Mouse (Mus musculus): Measurements from ENCODE around the gene Prdm1.

Prdm1 gene

DNA sequence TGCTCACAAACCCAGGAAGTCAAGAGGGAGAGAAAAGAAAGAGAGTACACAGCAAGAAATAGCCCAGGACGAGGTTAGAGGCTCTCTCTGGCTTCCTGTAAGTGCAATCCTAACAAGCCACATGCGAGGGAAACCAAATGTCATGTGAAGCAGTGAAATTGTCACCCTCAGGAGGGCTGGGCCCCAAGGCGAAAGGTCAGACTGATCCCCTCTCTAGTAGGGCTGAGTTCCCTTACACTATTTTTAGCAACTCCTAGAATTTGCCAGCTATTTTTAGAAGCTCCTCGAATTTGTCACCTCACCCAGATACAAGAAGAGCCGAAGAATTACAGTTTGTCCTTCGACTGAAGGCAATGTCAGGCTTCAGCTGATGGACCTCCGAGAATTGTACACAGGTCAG, 124.9 kb downstream of the Prdm1 start:
- no peak for DNase-seq

DNA sequence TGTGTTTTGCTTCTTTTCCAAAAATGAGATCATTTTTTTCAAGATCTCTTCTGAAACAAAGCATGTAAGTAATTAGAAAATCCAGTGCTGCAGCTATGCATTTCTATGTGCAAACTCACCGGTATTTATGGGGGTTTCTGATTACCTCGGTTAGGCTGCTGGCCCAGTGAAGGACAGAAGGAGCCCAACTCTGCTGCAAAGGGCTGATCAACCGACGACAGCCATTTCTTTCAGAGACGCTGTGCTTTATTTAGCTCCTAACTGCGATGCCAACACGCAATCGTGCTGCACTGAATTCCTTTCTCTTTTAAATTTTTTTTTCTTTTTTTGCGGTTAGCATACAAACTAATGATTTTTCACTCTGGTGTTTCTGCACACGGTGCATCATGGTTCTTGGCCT, 126.7 kb downstream of the Prdm1 start:
- DNase-seq, result no peak

- no peak for DNase-seq
These were observed 127.7 kb downstream of the Prdm1 start for GRCm38 (mm10) chr10:44400602-44401001.

- DNase-seq, result no peak
These were observed 128.2 kb downstream of the Prdm1 start for GRCm38 (mm10) chr10:44400119-44400518.

- no peak for DNase-seq
These were observed 135.4 kb downstream of the Prdm1 start for GRCm38 (mm10) chr10:44392855-44393254.

DNA sequence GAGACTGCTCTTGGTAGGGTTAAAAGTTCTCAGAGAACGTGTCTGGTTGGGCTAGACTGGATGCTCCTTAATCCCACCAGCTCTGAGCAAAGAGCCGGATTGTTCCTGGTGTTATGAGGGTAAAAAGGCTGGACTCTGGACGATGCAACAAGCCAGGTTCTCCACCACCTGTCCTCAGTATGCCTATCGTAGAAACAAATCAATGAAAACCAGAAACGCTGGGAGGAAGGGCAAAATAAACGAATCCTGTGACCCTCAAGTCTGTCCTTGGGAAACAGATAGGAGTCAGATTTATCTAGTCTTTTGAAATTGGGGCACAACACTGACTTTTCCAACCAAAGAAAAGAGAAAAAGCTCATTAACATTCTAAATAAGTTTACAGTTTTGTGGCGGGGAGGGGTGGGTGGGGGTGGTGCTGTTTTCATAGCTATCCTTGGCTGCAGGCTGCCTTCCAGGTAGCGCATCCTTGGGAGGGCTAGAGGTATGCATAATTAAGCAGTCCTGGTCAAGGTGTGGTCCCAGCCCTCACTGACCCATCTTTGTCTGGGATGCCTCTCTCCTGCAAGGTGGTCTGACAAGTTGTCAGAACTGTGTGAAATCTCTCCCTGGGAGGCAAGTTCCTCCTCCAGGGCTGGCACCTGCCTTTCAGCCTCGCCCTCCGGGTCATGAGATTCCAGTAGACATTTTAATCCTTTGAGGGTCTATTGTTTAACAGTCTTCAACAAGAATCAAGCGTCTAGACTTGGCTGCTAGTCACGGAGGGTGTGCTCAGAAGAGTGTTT, 136.6 kb downstream of the Prdm1 start:
- DNase-seq, result no peak

- DNase-seq, result no peak
These were observed 138.0 kb downstream of the Prdm1 start for GRCm38 (mm10) chr10:44390286-44390685.

DNA sequence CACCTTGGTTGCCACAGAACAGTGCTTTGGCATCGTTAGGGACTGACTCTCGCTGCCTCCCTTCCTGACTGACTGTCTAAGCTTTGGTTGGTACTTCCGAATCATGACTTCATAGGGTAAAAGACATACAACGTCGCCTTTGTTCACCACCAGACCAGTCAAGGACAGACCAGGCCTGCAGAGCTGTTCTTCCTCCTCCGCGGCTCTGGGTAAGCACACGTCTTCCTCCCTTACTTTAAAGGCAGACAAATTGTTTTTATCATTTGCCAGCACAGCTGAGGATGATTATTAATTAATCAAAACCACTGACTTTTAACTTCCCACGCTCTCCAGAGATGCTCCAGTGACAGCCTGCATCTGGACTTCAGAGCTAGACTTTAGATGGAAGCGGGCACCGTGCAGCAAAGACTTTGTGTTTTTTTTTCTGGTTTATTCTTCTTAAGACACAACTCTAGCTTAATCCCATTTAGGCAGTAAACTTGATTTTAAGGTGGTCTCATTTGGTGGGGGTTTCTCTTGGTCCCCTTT, 139.5 kb downstream of the Prdm1 start:
- DNase-seq, result no peak

Data from cerebellum, adult 9-11 months (tissue).